Mouse (Mus musculus): ENCODE results near the gene Nfil3.

Nfil3 gene

GRCm38 (mm10) chr13:52982703-52983102, 1.8 kb upstream of the Nfil3 start:
- ATAC-seq (ENCODE audit: low TSS enrichment) = no peak

- ATAC-seq (ENCODE audit: low TSS enrichment) = no peak
Observed at GRCm38 (mm10) chr13:52981441-52982281, 788 bp upstream of the Nfil3 start.

- peak; percentile 64 for ATAC-seq (ENCODE audit: low TSS enrichment)
Observed at GRCm38 (mm10) chr13:52980211-52980950, 492 bp downstream of the Nfil3 start.

GRCm38 (mm10) chr13:52979331-52980051, 1.4 kb downstream of the Nfil3 start:
- 0 out of 2 replicates have a peak, but pooled peaks have one; percentile 4 for ATAC-seq (ENCODE audit: low TSS enrichment)

- ATAC-seq (ENCODE audit: low TSS enrichment) = no peak
Observed at GRCm38 (mm10) chr13:52978321-52978981, 2.4 kb downstream of the Nfil3 start.

GRCm38 (mm10) chr13:52977757-52978156, 3.1 kb downstream of the Nfil3 start:
- ATAC-seq (ENCODE audit: low TSS enrichment) = no peak

- ATAC-seq (ENCODE audit: low TSS enrichment) = no peak
Observed at GRCm38 (mm10) chr13:52977221-52977609, 3.7 kb downstream of the Nfil3 start.

- no peak for ATAC-seq (ENCODE audit: low TSS enrichment)
Observed at GRCm38 (mm10) chr13:52976510-52977220, 4.2 kb downstream of the Nfil3 start.

GRCm38 (mm10) chr13:52976130-52976509, 4.8 kb downstream of the Nfil3 start:
- no peak for ATAC-seq (ENCODE audit: low TSS enrichment)

- ATAC-seq (ENCODE audit: low TSS enrichment) = no peak
Observed at GRCm38 (mm10) chr13:52974676-52975075, 6.2 kb downstream of the Nfil3 start.

GRCm38 (mm10) chr13:52973427-52973826, 7.4 kb downstream of the Nfil3 start:
- peak; percentile 45; the same call in 1 of the 2 replicates for ATAC-seq (ENCODE audit: low TSS enrichment)

- no peak for ATAC-seq (ENCODE audit: low TSS enrichment)
Observed at GRCm38 (mm10) chr13:52972626-52973025, 8.2 kb downstream of the Nfil3 start.

GRCm38 (mm10) chr13:52970876-52971275, 10.0 kb downstream of the Nfil3 start:
- no peak for ATAC-seq (ENCODE audit: low TSS enrichment)

GRCm38 (mm10) chr13:52962922-52963321, 18.0 kb downstream of the Nfil3 start:
- ATAC-seq (ENCODE audit: low TSS enrichment) = no peak

GRCm38 (mm10) chr13:52962361-52962760, 18.5 kb downstream of the Nfil3 start:
- ATAC-seq (ENCODE audit: low TSS enrichment) = no peak

GRCm38 (mm10) chr13:52953779-52954553, 26.9 kb downstream of the Nfil3 start:
- ATAC-seq (ENCODE audit: low TSS enrichment) = no peak

- ATAC-seq (ENCODE audit: low TSS enrichment) = no peak
Observed at GRCm38 (mm10) chr13:52949211-52949610, 31.7 kb downstream of the Nfil3 start.

GRCm38 (mm10) chr13:52947545-52947944, 33.3 kb downstream of the Nfil3 start:
- no peak for ATAC-seq (ENCODE audit: low TSS enrichment)

GRCm38 (mm10) chr13:52945769-52946168, 35.1 kb downstream of the Nfil3 start:
- no peak for ATAC-seq (ENCODE audit: low TSS enrichment)

GRCm38 (mm10) chr13:52944116-52944515, 36.8 kb downstream of the Nfil3 start:
- no peak for ATAC-seq (ENCODE audit: low TSS enrichment)

All from frontal cortex, adult (tissue).